Mouse (Mus musculus): ENCODE measurements at regions not wholly inside any gene's neighbourhood (a gene's known extent, or its start where the extent isn't known, plus 50 kb on each side); places are given as distances from the start of the nearest gene placed in this dataset.

DNA sequence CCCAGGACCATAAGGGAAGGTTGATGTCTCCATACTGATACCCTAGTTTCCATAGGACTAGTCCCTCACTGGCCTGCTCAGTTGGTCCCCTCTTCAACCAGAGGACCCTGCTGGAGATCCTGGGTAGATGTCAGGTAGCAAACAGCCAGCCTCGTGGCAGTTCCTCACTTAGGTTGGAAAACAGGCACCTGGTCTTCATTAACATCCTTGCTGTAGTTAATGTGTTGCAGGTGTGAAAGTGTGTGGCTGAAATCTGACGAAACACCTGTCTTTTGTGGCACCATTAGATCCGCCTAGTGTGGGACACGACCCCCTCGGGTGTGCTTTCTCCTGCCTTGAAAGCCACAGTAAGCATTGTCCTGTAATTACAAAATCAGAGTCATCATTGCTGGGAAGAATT is 551.9 kb downstream of the Nfib start:
- Histone ChIP-seq H3K4me3 (no peak overlapping the region), H3K27ac (peak overlapping the region; percentile 37; the same call in 1 of the 2 replicates)
- no peak for TF ChIP-seq CTCF (conservative IDR thresholded peaks at IDR 0.05)
- no peak for DNase-seq (ENCODE audit: low spot score in 2 of 2)

DNA sequence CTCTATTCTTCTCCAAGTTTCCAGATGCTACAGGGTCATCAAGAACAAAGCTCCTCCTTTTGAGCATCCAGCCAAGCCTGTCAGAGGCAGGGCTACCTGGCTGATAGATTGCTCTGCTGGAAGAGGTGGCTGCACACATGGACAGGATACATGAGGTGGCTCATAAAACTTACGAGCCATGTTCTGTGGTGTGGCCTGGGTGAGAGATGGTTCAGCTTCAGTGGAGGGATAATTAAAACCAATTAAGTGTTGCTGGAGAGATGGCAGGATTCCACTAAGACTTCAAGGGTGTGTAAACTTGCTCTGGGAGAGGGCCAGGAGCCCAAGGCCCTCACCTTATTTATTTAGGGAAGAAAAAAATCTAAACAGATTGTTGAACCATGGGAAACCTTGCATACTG is 555.6 kb downstream of the Nfib start:
- no peak for DNase-seq (ENCODE audit: low spot score in 2 of 2)
- H3K4me3 ChIP-seq: no peak overlapping the region
- no peak overlapping the region for H3K27ac ChIP-seq
- no peak for TF ChIP-seq CTCF (conservative IDR thresholded peaks at IDR 0.05)

DNA sequence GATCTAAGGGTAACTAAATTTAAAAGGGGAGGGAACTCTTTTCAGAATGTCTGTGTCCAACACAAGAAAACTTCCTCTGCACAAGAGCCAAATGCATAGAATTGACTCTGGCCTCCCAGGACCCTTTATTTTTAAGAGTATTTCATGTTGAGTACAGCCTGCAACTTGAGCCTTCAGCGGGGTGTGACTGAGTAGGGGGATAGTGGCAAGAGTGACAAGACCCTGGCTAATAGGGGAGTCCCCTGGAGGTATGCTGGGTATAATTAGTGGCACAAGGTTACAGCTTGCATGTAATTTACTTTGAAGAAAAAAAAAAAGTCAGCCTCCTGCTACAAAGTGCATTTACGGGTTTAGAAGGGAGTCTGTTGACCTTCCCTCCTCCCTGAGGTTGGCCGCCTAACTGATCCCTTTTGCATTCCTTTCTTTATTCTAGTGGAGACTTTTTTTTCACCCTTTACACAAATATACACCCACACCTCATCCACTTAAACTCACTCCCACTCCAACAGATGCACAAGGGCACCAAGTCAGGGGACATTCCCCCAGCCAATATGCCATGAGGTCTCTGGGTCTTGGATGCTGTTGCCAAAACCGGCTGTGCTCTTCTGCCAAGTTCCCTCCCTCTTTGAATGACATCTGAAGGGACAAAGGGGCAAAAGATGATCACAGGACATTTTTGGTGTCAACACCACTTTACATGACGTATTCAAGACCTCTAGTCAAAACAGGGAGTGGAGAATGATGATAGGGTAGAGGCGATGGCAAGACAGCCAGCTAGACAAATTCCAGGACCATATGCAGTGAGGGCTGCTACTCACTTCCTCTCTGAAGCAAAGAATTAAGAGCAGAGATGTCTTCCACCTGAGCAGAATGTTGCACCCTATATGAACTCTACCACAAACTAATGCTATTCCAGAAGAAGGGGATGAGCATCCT is 557.2 kb downstream of the Nfib start:
- Histone ChIP-seq H3K27ac (no peak overlapping the region), H3K4me3 (no peak overlapping the region)
- no peak for TF ChIP-seq CTCF (conservative IDR thresholded peaks at IDR 0.05)
- no peak for DNase-seq (ENCODE audit: low spot score in 2 of 2)

DNA sequence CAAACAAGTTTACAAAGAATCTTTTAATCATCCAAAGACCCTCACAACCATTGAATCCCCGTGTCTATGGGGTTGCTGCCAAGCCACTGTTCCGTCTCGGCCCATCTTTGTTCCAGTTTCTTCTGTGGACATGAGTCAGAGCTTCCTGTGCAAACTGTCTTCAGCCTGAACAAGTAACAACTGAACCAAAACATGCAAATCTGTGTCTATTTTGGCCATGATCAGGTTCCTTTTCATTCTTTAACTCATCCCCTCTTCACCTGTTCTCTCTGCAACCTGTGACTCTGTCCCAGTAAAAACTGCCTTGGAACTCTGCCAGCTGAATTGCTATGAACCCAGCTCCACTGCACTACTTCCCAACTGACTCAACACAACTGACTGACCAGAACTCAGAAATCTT is 563.2 kb downstream of the Nfib start:
- no peak for DNase-seq (ENCODE audit: low spot score in 2 of 2)
- Histone ChIP-seq H3K4me3 (no peak overlapping the region), H3K27ac (no peak overlapping the region)
- no peak for TF ChIP-seq CTCF (conservative IDR thresholded peaks at IDR 0.05)

DNA sequence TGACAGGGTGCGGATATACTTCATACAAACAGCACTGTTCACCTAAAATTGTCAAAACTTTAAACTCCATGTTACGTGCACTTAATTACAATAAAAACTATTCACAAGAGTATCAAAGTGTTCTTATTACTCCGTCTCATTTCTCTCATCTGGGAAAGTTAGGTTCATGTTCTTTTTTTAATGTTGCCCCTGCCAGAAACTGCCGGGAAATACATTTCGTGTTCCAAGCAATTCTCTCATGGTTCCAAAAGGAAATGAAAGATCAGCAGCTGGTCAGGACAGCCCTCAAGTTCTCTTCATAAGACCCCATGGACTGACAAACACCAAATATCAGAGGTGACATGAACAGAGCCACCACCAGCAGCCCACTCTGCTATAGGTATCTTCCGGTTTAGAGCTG is 565.7 kb downstream of the Nfib start:
- no peak for TF ChIP-seq CTCF (conservative IDR thresholded peaks at IDR 0.05)
- H3K27ac ChIP-seq: no peak overlapping the region
- DNase-seq (ENCODE audit: low spot score in 2 of 2): no peak
- no peak overlapping the region for H3K4me3 ChIP-seq

DNA sequence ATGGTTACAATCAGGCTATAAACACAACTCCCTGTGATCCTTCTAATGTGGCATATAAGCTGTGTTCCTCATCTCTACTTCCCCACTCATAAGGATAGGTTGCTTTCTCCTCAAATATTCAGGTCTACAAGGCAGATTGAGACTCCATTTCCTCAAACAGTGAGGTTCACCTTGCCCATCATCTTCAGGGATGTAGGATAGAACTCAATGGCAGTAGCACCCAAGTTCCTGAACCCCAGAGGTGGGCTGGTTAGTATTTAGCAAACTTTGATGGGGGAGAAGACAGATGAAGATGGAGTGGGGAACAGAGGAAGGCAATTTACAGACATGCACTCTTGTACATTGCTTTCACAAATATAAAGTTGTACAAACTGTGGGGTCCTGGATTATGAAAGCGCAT is 566.5 kb downstream of the Nfib start:
- TF ChIP-seq CTCF (conservative IDR thresholded peaks at IDR 0.05): no peak
- DNase-seq (ENCODE audit: low spot score in 2 of 2): no peak
- Histone ChIP-seq H3K27ac (no peak overlapping the region), H3K4me3 (no peak overlapping the region)

DNA sequence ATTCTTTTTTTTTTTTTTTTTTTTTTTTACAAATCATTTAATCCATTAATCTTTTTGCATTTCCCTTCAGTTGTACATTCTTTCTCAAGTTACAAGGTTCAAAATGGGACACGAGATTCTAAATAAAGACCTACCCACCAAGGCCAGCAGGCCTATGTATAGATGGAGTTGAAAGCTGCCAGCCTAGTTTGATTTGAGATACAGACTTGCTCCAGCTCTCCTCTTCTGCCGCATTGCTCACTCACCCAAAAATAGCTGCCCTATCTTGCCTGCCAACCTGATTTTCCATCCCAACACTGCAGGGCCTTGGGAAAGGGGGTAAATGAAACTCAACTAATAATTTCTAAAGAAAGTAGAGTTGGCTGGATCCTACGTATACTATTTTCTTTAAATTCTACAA is 572.7 kb downstream of the Nfib start:
- peak; percentile 8 to 23 for DNase-seq (ENCODE audit: low spot score in 2 of 2)
- H3K4me3 ChIP-seq: no peak overlapping the region
- no peak for TF ChIP-seq CTCF (conservative IDR thresholded peaks at IDR 0.05)
- no peak overlapping the region for H3K27ac ChIP-seq

DNA sequence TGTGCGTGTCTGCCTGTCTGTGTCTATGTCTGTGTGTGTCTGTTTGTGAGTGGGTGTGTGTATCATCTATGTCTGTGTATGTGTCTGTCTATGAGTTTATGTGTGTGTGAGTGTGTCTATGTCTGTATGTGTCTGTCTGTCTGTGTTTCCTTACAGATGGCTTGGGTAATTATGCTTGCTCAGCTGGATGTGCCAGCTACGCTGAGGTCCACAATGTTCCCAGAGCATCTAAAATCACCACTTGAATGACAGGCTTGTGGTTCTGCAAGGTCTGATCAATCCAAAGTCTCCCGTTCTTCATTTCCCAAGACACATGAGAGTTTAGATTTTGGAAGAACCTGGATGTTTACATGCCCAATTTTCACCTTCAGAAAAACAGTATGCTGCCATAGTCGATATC is 573.2 kb downstream of the Nfib start:
- DNase-seq (ENCODE audit: low spot score in 2 of 2): no peak
- Histone ChIP-seq H3K4me3 (no peak overlapping the region), H3K27ac (no peak overlapping the region)
- no peak for TF ChIP-seq CTCF (conservative IDR thresholded peaks at IDR 0.05)

DNA sequence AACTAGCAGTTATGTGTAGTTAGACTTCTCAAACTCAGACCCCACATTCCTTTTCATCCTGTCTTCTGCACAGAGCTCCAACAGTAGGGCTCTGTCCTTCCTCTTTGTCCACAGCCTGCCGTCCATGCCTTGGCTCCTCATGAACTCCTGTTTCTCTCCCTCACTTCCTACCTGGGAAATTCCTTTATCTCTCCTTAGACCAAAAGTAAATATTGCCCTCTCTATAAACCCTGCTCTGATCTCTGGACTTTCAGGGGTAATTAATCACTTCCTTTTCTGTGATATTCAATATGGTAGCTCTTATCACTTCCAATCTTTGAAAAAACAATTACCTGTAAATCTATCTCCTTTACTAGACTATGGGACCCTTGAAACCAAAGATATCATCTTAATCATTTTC is 576.1 kb downstream of the Nfib start:
- no peak overlapping the region for H3K4me3 ChIP-seq
- no peak for TF ChIP-seq CTCF (conservative IDR thresholded peaks at IDR 0.05)
- no peak overlapping the region for H3K27ac ChIP-seq
- no peak for DNase-seq (ENCODE audit: low spot score in 2 of 2)

DNA sequence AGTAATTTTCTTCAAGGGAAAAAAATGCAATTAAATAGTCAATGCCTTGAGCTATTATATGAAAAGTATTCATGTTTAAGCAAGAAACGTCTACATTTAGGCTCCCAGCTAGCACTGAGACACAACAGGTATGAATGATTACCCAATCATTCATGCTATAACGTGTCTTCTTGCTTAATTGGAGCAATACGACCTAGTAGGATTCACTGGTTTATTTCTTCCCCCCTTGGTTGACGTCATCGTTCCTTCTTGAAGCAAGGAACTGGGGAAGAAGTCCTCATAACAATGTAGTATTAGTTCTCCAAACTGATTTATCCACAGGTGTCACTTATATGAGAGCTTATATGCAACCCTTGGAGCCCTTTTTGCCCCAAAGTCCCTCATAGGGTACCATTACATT is 581.8 kb downstream of the Nfib start:
- no peak for DNase-seq (ENCODE audit: low spot score in 2 of 2)
- H3K4me3 ChIP-seq: no peak overlapping the region
- no peak for TF ChIP-seq CTCF (conservative IDR thresholded peaks at IDR 0.05)

DNA sequence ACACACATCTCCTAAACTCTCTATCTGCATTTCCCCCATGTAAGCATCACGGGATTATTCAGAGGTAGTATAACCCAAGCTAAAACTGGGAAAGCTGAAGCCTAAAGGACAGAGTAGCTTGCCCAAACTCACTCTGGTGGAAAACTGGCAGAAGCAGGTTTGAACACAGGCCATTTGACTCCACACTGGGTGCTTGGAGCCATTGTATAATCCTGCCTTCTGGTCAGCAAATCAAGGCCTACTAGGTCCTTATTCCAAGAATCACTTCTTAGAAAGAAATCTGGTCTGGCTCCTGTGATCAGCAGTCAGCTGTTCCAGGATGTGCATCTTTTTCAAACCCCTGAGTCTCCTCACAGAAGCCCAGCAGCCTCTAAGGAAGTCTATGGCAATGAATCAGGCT is 582.4 kb downstream of the Nfib start:
- DNase-seq (ENCODE audit: low spot score in 2 of 2): no peak
- no peak overlapping the region for H3K27ac ChIP-seq
- H3K4me3 ChIP-seq: no peak overlapping the region
- no peak for TF ChIP-seq CTCF (conservative IDR thresholded peaks at IDR 0.05)

More for the DNA sequence above, 581.8 kb downstream of the Nfib start:
- no peak overlapping the region for H3K27ac ChIP-seq

DNA sequence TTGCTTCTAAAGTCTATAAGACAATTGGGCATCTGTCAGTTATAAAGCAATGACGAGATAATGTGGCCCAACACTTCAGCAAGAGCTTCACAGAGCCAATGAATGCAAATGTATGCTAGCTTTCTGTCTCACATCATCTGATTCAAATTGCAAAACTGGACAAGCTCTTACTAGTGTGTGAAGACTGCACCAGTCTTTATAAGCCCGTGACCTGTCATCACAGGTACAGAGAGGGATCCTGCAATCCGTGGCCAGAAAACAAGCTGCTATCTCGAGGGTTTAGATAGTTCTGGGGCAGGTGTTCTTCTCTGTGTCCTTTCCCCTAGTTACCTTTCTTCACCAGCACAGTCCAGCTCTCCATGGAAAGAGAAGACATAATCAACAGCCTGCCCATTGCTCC is 584.8 kb downstream of the Nfib start:
- TF ChIP-seq CTCF (conservative IDR thresholded peaks at IDR 0.05): no peak
- Histone ChIP-seq H3K27ac (no peak overlapping the region), H3K4me3 (no peak overlapping the region)
- no peak for DNase-seq (ENCODE audit: low spot score in 2 of 2)

DNA sequence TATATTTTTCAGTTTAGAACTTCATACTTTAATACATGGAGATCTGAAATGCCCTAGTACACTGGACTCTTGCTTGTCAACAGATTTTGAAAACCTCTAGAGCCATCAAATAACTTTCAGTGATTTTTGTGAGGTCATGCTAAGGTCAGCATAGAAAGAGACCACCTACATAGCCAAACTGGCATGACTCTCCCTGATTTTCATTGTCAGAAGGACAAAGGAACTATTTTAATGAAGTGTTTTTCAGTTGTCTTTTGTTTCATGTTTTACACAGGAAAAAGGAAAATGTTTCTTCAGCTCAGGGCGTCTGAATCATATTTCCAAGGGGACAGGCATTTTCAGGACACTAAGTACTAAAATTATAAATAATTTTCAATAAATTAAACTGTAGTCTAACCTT is 585.2 kb downstream of the Nfib start:
- TF ChIP-seq CTCF (conservative IDR thresholded peaks at IDR 0.05): no peak
- no peak overlapping the region for H3K27ac ChIP-seq
- no peak for DNase-seq (ENCODE audit: low spot score in 2 of 2)
- H3K4me3 ChIP-seq: no peak overlapping the region

DNA sequence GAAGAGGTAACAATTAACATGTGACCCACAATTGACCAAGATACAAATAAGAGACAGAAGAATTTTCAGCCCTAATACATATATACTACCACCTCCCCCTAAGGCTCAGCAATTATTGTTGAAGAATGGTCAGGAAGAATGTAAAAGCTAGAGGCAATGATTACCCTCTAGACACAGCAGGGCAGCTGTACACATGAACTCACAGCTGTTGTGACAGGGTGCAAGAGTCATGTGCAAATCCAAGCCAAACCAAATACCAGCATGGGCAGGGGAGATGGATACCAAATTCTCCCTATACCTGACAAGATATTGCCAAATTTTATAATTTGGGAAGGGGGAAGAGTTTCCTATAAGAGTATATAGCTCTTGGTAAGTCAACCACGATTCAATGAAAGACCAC is 603.7 kb downstream of the Nfib start:
- H3K4me3 ChIP-seq: no peak overlapping the region
- TF ChIP-seq CTCF (conservative IDR thresholded peaks at IDR 0.05): no peak
- H3K27ac ChIP-seq: no peak overlapping the region
- DNase-seq (ENCODE audit: low spot score in 2 of 2): no peak
